Mouse (Mus musculus) c-Kit-positive CD71-negative TER-119-negative erythroid progenitor cells, embryonic 14.5 days (primary cell): ENCODE data around the gene Bdnf.

Experiments used
- DNase-seq: peaks from one replicate; pipeline ENCODE4 v3.0.0-alpha.2; 2013; ENCODE audit warnings: low read depth

Gene Bdnf

DNA sequence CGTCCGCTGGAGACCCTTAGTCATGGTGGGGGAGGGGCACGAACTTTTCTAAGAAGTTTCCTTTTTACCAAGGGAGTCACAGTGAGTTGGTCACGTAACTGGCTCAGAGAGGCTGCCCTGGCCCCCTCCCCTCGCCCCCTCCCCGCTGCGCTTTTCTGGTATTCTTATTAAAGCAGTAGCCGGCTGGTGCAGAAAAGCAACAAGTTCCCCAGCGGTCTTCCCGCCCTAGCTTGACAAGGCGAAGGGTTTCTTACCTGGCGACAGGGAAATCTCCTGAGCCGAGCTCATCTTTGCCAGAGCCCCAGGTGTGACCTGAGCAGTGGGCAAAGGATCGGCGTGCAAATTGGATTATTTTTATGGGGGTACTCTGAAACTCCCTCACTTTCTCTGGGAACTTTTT lies at the start of gene Bdnf:
Gene Bdnf (plus strand): TSS at position 169 of the 400 bp plus-strand sequence.
- no peak for DNase-seq

DNA sequence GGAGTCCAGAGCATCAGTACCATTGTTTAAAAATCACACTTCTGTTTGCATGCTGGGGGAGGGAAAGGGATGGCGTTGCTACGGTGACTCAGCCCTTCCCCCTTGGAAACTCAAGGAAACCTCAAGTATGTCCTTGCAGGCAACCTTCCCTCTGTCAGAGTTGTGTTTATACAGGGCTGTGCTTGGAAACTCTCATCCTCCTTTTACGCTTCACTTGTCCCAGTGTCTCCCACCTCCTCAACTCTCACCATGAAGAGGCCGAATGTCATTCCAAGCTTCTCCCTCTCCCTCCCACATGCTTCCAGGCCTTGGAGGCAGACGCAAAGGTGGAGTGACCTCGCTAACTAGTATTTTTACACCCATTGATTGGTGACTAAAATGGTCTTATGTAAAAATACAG lies 47.6 kb upstream of the Bdnf start:
- no peak for DNase-seq

DNA sequence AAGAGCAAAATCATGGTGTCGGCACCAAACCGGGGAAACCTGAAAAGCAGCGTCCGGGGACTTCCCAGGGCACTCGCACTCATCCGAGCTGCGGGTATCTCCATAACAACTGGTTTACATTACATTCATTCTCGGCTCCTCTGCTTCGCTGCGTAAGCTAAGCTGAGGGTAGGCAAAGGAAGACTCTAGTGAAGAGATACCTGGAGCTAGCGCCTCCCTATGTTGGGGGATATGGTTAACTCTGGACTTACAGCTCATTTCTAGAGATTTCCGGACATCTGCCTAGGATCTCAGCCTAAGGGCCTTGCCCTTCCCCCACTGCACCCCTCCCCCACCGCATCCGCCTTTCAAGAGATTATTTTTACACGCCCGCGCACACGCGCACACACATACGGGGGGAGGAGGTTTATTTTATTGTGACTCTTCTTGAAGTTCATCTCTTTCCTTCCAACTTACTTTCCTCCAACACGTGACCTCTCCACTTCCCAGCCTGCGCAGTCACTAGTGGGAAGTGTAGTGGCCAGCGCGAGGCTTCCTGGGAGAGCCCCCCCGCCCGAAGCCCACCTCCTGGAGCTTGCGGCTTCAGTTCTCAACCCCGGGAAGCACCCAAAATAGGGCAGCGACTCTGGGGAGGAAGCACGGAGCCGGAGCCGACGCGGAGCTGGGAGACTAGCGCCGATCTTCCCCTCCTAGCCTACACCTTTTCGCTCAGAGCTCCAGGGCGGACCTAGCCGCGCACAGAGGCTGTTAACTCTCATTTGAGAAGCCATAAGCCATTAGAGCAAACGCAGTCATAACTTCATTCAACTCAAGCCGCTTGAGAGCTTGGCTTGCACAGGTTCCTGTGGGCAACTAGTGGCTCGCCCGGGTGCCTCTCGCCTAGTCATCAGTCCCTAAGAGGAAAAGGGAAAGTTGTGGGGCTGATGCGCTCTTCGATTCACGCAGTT lies 718 bp upstream of the Bdnf start:
- DNase-seq: no peak

DNA sequence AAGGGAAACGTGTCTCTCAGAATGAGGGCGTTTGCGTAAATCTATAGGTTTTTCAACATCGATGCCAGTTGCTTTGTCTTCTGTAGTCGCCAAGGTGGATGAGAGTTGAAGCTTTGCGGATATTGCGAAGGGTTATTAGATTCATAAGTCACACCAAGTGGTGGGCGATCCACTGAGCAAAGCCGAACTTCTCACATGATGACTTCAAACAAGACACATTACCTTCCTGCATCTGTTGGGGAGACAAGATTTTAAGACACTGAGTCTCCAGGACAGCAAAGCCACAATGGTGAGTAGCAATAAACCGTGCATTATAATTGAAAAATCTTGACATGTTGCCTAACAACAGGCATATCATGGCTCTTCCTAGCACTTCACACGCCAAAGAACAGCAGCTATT lies 551 bp downstream of the Bdnf start:
- DNase-seq: no peak

DNA sequence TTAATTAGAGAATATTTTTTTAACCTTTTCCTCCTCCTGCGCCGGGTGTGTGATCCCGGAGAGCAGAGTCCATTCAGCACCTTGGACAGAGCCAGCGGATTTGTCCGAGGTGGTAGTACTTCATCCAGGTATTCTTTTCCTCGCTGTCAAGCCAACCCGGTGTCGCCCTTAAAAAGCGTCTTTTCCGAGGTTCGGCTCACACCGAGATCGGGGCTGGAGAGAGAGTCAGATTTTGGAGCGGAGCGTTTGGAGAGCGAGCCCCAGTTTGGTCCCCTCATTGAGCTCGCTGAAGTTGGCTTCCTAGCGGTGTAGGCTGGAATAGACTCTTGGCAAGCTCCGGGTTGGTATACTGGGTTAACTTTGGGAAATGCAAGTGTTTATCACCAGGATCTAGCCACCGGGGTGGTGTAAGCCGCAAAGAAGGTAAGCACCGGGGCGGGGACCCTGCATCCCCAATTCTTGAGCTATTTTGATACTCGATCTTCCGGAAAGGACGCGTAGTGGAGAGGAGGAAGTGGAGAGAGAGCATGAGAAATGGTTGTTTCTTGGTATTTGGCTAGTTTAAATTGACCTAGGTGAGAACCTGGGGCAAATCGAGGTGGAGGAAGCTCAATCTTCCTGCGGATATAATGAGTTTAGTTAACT lies 1.6 kb downstream of the Bdnf start:
- peak; percentile 32 for DNase-seq

DNA sequence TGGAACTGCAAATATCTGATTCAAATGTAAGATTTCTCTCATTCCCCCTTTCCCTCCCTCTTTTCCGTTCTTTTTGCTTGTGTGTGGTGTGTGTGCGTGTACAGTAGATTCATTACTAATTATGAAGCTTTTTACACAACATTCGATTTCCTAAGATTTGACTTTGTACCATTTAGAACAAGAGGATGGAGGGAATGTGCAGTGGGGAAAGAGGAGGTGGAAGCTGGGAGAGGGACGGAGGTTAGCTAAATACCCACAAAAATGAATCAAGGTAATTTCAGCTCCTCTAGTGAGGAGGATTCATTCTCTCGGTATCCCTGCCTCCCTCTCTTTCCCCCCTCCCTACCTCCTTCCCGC lies 2.1 kb downstream of the Bdnf start:
- DNase-seq: no peak

DNA sequence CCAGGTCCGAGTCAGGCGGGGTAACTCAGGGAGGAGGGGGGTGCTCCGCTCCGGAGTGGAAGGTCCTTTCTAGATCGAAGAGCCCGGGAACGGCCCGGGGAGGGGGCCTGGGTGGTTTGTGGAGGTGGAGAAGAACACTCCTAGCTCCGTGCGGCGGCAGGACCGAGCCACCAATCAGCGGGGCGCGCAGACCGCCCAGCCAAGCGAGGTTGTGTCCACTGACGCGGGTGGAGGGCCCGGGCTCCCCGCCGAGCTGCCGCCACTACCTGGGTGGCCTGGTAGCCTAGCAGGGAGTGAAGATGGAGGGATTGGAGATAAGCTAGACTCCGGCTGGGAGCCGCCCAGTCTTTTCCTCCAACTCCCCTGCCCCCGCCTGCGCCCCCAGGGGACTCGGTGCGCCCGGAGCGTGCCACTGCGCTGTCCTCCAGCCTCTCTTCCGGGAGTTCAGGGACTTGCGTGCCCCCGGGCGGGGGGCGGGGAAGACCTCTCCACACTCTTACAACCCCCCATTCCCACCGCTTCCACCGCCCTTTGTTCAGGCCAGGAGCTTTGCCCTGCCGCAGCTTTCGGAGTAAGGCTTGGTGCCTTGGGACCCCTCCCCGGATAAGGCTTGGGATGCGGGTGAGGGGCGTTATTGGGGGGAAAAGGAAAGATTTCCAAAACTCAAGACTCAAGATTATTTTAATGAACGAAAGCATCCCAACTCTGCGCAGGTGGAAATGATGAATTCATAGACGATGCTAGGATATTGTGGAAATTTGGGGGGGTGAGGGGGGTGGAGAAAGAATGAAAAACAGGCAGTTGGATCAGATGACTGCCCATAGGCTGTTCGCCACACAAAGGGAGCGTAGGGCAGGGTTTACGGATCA lies 3.0 kb downstream of the Bdnf start:
- no peak for DNase-seq

DNA sequence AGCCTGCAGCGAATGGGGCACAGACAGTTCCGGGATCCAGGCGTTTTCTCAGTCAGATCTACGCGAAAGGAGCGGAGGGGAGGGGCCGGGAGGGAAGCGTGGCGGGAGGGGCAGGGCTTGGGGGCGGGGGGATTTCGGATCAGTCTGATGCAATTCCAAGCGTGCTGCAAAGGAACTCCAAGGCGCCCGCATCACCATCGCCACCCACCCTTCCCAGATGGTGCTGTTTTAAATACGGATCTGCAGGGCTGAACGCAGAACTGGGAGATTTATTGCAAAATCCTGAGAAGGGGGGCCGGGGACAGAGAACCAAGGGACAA lies 3.5 kb downstream of the Bdnf start:
- no peak for DNase-seq

DNA sequence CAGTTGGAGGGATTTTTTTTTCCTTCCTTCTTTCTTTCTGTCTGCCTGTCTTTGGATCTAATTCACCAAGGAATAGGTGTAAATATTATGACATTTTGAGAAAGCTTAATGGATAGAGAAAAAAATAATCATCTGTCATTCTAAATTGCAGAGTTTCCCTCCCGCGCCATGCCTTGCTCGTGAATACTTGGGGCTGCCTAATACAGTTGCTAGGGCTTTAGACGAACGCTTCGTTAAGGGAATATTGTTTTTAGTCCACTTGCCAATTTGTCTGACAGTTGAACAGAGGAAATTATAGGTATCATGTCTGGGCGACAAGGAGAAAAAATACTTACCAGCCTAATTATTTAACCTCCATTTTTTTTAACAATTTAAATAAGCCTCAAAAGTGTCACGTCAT lies 4.0 kb downstream of the Bdnf start:
- no peak for DNase-seq

DNA sequence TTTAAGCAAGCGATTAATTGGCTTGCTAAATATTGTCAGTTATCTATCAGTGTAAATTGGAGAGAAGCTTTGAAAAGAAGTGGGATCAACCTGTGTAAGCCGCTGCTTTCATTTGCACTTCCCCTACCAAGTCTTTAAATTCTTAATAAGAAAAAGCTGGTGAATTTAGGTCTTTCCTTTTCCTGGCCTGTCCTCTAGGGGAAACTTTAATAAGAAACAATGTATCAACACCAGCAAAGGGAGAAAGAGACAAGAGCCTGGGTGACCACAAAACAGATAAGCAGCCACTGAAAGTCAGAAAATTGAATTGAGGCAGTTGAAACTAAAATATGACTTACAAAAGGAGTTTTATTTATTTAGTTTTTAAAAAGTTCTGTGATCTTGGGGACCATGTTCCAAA lies 4.9 kb downstream of the Bdnf start:
- no peak for DNase-seq

DNA sequence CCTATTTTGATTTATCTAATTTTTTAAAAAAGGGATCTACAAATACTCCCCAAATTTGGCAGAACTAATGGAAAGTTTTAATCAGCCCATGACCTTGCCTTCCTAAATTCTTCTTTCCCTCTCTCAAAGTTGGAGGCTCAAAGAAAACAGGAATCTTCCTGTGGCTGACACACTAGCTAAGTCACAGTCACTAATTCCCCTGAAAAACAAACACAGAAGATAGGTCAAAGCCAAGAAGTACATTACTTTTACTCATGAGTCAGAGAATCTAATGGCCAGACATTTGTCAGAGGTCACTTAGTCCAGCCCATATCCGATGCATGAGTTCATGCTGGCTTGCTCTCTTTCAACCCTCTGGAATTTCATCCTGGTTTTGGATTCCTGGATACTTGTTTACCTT lies 6.6 kb downstream of the Bdnf start:
- no peak for DNase-seq

DNA sequence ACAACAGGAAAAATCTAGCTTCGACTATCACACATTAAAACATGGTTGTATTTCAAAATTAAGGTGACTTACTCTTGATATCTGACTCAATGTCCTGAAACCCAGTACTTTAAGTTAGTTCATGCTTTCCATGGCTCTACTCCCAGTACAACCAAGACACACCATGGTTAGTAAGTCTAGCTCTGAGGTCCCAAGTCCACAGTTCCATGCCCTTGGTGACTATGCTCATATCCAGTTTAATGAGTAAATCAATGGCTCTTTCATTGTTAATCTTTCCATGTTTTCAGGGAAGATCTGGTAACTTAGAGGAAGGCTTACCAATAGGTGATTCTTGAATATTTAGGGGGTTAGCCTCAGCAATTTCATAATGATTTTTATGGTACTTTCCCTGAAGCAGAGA lies 14.2 kb downstream of the Bdnf start:
- no peak for DNase-seq

DNA sequence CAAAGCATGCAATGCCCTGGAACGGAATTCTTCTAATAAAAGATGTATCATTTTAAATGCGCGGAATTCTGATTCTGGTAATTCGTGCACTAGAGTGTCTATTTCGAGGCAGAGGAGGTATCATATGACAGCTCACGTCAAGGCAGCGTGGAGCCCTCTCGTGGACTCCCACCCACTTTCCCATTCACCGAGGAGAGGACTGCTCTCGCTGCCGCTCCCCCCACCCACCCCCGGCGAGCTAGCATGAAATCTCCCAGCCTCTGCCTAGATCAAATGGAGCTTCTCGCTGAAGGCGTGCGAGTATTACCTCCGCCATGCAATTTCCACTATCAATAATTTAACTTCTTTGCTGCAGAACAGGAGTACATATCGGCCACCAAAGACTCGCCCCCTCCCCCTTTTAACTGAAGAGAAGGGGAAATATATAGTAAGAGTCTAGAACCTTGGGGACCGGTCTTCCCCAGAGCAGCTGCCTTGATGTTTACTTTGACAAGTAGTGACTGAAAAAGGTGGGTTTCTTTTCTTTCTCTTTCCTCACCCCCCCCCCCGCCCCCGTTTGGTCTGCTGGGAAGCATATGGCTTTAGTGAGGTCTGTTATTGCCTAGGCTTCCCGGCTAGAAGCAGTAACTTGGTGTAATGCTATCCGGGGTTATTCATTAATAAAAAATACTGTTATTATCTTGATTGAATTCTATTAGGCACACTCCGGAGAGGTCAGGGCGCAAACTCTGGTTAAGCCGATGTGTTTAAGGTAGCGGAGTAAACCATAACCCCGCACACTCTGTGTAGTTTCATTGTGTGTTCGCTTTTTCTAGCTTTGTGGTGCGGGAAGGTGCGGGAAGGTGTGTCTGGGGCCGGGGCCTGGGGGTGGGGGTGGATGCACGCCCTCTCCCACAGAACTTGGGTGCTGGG lies 18.0 kb downstream of the Bdnf start:
- DNase-seq: no peak

DNA sequence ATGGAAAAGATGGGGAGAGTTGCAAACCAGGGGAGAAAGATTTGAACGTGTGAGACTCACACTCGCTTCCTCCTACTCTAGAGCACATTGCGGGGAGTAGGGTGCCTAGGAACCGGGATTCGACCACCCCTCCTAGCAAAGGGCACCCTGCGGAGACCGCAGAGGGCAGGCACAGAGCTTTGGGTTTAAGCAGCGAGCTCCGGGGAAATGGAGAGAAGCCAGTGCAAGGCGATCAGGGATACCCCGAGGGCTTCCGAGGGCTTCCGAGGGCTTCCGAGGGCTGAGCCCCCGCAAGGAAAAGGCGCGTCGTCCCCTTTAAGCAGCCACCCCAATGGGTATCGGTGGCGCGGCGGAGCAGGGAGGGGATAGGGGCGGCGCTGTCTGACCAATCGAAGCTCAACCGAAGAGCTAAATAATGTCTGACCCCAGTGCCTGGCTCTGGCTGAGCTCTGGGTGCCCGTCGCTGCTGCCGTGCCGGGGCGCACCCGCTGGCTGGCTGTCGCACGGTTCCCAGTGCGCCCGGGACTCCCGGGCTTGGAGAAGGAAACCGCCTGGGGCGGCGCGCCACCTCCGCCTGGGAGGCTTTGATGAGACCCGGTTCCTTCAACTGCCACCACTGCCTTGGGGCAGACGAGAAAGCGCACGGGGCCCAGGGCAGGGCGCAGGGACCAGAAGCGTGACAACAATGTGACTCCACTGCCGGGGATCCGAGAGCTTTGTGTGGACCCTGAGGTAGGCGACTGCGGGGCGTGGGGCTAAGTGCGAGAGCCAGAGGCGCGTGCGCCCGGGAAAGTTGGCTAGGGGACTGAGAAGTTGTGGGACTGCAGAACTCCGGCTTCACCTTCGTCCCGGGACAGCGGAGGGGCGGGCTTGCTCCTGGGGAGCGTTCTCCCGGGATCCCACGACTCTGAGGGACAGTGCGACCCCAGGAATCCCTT lies 18.9 kb downstream of the Bdnf start:
- no peak for DNase-seq

DNA sequence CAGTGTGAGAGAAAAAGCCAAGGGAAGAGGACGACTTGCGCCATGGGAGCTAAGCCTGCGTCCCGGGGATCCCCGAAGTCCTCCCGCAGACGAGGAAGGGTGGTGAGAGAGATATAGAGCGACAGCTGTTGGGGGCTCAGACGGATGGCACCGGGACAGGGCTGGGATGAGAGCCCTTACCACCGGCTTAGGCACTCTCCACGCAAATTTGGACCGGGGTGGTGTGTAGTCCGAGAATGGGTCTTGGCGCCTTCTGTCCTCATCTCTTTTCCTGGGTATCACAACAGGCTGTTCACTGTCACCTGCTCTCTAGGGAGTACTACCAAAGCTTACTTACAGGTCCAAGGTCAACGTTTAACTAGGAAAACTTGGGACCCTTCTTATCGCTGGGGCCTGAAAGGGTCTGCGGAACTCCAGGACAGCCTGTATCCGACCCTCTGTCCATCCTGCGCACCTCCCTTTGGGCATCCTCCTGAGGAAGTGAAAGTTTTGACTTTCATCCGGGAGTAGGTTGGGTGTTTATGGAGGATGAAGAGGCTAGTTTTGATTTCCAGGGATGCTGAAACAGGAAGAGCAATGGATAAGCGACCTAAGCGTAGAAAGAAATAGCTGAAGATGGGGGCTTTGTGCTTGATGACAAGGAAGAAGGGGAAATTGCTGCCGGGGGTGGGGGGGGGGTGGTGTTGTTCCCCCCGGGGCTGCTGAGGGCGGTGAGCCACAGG lies 19.8 kb downstream of the Bdnf start:
- DNase-seq: no peak

DNA sequence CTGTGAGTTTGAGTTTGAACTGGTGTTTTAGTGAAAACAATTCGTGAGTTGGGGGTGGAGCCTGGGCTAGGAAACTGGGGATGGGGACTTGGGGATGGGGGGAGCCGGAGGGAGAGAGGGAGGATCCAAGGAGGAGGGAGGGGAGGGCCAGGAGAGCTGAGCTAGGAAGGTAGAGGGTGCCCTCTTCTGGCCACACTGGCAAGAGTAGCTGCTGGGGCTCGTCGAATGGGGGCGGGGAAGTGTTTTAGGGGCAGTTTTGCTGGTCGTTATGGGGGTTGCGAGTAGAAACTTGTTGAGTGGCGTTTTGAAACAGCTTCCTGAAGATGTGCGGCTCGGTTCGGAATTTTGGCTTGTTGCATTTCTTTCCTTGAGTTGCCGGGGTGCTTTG lies 20.3 kb downstream of the Bdnf start:
- DNase-seq: no peak

DNA sequence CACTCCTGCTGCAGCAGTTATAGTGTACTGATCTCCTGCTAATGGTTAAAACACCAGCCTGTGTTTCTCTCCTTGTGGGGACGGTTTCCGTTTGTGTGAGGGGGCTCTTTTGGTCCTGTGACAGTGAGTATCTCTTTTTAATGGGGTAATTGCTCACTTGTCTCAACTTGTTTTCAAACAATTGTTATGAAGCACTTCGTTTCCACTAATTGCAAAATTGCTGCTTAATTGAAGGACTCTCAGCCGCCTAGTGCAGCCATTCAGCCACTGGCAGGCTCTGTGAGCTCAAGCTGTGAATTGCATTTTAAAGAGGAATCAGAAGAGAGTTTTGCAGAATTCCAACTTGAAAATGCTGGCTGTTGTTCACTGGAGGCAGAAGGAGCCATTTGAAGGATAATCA lies 22.7 kb downstream of the Bdnf start:
- DNase-seq: no peak

DNA sequence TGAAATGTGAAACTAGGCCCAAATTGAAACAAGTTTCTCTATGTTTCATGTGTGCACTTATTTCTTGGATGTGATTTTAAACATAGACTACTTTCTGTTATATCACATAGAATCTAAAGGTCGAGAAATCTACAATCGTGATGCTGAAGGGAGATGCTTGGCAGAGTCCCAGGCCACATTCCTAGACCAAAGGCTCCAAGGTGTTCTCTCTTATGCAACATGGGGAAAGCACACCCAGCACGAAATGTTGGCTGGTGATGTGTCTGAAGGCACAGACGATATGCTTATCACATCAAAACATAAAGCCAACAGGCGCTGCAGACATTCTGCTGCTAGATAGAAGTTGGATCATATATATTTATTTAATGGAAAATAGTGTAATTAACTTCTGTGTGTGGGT lies 25.8 kb downstream of the Bdnf start:
- no peak for DNase-seq

DNA sequence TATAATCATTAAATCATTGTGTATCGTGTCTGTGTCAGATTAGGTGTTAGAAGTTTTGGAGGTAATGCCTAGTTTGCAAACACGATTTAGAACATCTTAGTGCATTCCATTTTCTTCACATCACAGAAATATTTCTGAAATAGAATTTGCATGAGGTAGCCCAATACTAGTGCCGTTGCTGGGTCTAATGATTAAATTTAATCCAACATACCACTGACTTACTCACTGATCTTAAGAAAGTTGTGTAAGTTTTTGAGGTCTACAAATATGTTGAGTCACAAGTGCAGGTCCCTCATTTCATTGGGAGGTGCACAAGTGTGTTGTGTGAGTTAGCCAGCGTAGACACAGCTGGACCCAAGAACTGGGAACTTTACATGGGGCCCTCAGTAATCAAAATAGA lies 29.1 kb downstream of the Bdnf start:
- no peak for DNase-seq

DNA sequence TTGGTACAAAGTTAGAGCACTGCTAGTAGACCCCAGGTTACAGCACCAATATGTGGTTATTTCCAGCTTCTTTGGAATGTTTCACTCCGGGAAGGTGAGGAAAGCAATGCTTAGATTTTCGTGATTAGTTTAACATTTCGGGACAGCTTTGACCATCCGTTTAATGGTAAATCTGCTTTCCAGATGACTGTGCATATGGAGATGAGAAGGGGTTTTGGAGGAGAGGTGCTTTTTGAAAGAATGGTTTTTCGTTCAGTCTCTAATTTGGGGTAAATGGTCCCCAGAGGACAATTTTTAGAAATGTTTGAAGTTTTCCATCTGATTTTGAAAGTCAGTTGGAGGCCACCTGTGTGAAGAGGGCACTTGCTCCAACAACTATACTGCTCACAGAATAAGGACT lies 29.6 kb downstream of the Bdnf start:
- DNase-seq: no peak
